Mouse (Mus musculus) midbrain, embryonic 10.5 days (tissue): ENCODE measurements at regions not wholly inside any gene's neighbourhood (a gene's known extent, or its start where the extent isn't known, plus 50 kb on each side); places are given as distances from the start of the nearest gene placed in this dataset.
A peak's percentile ranks its signal among the peaks of the same experiment; 100 is the strongest.

Experiments
- DNase-seq: peaks from one replicate; pipeline ENCODE4 v3.0.0-alpha.2; 2017; ENCODE audit warnings: low spot score
- H3K27ac ChIP-seq: fragments of 300-500 bp; sonication (generic); replicated peaks from 2 replicates; pipeline ENCODE4 v1.5.1; 2016; ENCODE audit warnings: mild to moderate bottlenecking
- H3K27me3 ChIP-seq: fragments of 300-500 bp; sonication (generic); 2 replicates; pipeline ENCODE4 v1.6.1; 2016; ENCODE audit warnings: low read depth, mild to moderate bottlenecking; ENCODE audit not compliant: poor library complexity, severe bottlenecking
- H3K36me3 ChIP-seq: fragments of 300-500 bp; sonication (generic); 2 replicates; pipeline ENCODE4 v1.6.1; 2016; ENCODE audit warnings: mild to moderate bottlenecking, moderate library complexity
- H3K4me1 ChIP-seq: fragments of 300-500 bp; sonication (generic); 2 replicates; pipeline ENCODE4 v1.6.1; 2016
- H3K4me3 ChIP-seq: fragments of 300-500 bp; sonication (generic); 2 replicates; pipeline ENCODE4 v1.5.1; 2016; ENCODE audit warnings: mild to moderate bottlenecking, moderate library complexity
- H3K9me3 ChIP-seq: fragments of 300-500 bp; sonication (generic); replicated peaks from 2 replicates; pipeline ENCODE4 v1.6.1; 2016; ENCODE audit warnings: mild to moderate bottlenecking
- WGBS: fragments of 180-500 bp; shearing (Covaris S2); methylation state at CpG from one replicate; pipeline ENCODE4 v1.1.7; 2016; 5-methylcytosine and 5-hydroxymethylcytosine counted together

DNA sequence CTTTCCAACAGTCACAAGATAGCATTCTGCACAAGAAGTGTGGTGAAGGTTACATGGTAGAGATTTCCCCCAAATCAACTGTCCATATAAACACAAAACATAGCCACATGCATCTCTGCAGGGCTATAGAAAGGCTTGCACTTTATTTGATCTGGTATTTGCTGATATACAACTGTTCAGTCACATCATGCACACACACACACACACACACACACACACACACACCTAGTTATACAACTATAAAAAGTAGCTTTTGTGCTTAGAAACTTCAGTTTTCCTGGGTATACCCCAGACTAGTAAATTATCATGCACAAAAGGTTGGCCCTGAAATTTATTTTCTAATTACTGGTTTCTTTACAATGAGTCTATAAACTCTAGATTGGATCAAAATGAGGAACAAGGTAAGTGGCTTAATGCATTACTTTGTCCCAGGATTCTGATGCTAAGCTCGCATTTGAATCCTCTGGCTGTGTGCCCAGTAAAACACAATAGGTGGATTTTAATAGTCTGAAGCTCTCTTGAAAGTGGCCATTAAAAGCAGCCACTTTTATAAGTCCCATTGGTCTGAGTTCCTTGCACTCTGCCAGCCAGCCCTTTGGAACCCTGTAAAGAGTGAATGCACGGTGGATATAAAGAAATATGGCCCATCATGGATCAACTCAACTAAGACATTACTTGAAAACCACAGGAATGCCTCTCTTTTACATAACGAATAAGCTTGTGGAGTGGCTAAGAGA, 166.2 kb upstream of the Adamts5 start:
- DNase-seq: no peak
- Histone ChIP-seq H3K36me3 (no peaks in the 10 kb centered on the region), H3K27ac (no peak overlapping the region), H3K4me1 (peaks cover 12% of the 10 kb centered on the region), H3K27me3 (no peaks in the 10 kb centered on the region), H3K4me3 (no peak overlapping the region), H3K9me3 (no peaks in the 10 kb centered on the region)
- 52% methylated on average over 3 of the region's 3 CpGs for whole genome bisulfite sequencing

DNA sequence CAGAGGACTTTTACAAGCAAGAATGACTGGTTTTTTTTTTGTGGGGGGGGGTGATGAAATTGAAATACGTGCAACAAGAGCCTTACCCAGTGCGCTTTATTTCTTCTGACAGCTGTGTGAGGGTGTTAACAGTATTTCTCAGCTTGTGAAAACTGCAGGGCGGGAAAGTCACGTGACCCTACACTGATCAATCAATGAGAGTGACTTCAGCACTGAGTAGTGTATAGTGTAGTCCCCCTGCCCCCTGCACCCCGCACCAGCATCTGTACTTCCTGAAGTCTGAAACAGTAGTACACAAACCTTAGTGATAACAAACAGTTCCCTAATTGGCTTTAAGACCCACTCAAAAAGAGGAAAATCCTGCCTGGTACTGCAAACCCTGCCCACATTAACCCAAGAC, 158.5 kb upstream of the Adamts5 start:
- H3K27me3 ChIP-seq: no peaks in the 10 kb centered on the region
- H3K4me3 ChIP-seq: no peak overlapping the region
- DNase-seq: no peak
- no peaks in the 10 kb centered on the region for H3K36me3 ChIP-seq
- 95% methylated on average over 5 of the region's 5 CpGs for WGBS
- no peaks in the 10 kb centered on the region for H3K9me3 ChIP-seq
- H3K4me1 ChIP-seq: no peaks in the 10 kb centered on the region
- no peak overlapping the region for H3K27ac ChIP-seq

DNA sequence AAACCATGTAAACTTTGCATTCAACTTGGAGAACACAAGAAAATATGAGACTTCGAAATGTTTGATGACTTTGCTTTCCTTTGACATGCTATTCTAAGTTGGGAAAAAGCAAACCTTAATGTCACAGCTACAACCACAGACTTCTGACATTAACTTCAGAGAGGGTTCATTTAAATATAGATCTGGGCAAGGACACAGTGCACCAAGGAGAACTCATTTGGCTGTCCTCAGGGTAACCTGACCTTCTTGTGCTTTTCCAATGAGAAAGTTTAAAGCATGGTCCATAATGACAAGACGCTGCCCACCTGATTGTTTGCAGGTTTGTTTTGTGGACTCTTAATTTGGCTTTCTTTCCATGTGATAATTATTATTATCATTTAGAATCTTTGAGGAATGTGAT, 143.1 kb upstream of the Adamts5 start:
- 88% methylated on average over 2 of the region's 2 CpGs for WGBS
- Histone ChIP-seq H3K9me3 (no peaks in the 10 kb centered on the region), H3K4me3 (no peak overlapping the region), H3K27ac (no peak overlapping the region), H3K27me3 (no peaks in the 10 kb centered on the region), H3K36me3 (no peaks in the 10 kb centered on the region), H3K4me1 (no peaks in the 10 kb centered on the region)
- DNase-seq: no peak

DNA sequence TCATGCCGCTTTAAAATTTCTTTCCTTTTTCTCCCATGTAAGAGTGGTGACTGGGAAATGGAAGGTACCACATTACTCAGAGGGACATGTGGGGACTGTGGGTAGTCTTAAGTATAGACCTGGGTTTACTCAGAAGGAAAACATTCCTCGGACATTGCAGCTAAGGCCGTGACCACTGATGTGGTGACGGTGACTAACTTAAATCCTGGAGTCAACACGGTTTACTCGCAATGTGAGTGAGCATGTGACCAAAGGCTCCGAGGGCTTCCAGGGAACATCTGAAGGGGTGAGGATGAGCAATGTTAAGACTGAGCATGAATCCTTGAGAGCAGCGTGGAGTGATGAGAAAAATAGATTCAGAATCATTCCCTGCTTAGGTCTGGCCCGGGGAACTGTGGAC, 133.1 kb upstream of the Adamts5 start:
- Histone ChIP-seq H3K27me3 (no peaks in the 10 kb centered on the region), H3K9me3 (no peaks in the 10 kb centered on the region), H3K4me3 (no peak overlapping the region), H3K4me1 (no peaks in the 10 kb centered on the region), H3K27ac (no peak overlapping the region), H3K36me3 (no peaks in the 10 kb centered on the region)
- WGBS: 88% methylated on average over 9 of the region's 9 CpGs
- no peak for DNase-seq

DNA sequence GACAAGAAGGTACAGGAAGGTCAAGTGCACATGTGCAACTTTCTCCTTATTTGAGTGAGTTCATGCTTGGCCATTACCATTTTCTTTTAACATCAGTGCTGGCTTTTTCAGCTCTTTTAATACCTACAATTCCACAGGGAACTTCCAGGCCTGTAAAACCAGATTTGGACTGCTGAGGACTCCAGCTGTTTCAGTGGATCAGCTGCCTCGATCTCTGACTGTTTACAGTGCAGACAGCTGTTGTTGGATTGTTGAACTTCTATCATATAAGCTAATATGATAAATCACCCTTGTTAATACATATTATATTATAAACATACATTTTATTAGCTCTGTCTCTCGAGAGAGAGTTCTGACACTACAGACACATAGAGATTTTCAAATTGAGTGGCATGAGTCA, 126.1 kb upstream of the Adamts5 start:
- DNase-seq: no peak
- no peaks in the 10 kb centered on the region for H3K4me1 ChIP-seq
- no peaks in the 10 kb centered on the region for H3K36me3 ChIP-seq
- H3K27ac ChIP-seq: no peak overlapping the region
- H3K27me3 ChIP-seq: no peaks in the 10 kb centered on the region
- 73% methylated on average over 2 of the region's 2 CpGs for WGBS
- no peaks in the 10 kb centered on the region for H3K9me3 ChIP-seq
- H3K4me3 ChIP-seq: no peak overlapping the region

DNA sequence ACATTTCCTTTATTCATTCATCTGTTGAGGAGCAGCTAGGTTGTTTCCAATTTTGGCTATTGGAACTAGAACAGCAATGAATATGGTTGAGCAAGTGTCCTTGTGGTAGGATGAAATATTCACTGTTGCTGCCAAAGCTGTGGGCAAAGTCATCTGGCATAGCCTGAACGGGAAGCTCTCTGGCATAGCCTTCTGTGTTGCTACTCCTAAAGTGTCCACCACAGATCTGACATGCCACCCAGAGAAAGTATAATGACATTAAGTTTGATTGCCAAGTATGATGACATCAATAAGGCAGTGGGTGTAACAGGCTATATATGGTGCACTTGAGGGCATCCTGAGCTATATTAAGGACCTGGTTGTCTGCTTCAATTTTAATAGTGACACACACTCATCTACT, 113.7 kb upstream of the Adamts5 start:
- 93% methylated on average over 1 of the region's 1 CpGs for WGBS
- H3K4me3 ChIP-seq: no peak overlapping the region
- no peak for DNase-seq

DNA sequence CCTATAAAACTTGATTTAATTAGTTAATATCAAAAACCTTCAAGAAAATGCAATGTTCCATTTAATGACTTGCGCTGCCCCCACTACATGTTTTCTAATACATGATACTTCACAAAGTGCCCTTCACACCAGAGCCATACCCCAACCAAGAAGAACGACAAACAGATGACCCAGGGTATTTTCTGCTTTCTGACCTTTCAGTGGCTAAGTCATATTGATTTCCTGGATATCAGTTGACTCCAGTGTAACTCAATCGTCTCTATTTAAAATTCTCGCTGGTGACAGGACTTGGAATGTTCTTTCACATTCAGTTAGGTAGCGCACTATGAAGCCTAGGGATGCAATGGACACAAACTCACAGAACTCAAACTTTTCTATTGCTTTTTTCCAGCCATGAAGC, 109.4 kb upstream of the Adamts5 start:
- H3K27me3 ChIP-seq: no peaks in the 10 kb centered on the region
- peaks cover 10% of the 10 kb centered on the region for H3K4me1 ChIP-seq
- no peaks in the 10 kb centered on the region for H3K36me3 ChIP-seq
- DNase-seq: no peak
- H3K9me3 ChIP-seq: no peaks in the 10 kb centered on the region
- H3K4me3 ChIP-seq: no peak overlapping the region
- H3K27ac ChIP-seq: no peak overlapping the region
- WGBS: 75% methylated on average over 5 of the region's 5 CpGs

More for the DNA sequence above, 113.7 kb upstream of the Adamts5 start:
- no peaks in the 10 kb centered on the region for H3K36me3 ChIP-seq
- no peaks in the 10 kb centered on the region for H3K4me1 ChIP-seq
- no peaks in the 10 kb centered on the region for H3K9me3 ChIP-seq
- no peak overlapping the region for H3K27ac ChIP-seq
- no peaks in the 10 kb centered on the region for H3K27me3 ChIP-seq

DNA sequence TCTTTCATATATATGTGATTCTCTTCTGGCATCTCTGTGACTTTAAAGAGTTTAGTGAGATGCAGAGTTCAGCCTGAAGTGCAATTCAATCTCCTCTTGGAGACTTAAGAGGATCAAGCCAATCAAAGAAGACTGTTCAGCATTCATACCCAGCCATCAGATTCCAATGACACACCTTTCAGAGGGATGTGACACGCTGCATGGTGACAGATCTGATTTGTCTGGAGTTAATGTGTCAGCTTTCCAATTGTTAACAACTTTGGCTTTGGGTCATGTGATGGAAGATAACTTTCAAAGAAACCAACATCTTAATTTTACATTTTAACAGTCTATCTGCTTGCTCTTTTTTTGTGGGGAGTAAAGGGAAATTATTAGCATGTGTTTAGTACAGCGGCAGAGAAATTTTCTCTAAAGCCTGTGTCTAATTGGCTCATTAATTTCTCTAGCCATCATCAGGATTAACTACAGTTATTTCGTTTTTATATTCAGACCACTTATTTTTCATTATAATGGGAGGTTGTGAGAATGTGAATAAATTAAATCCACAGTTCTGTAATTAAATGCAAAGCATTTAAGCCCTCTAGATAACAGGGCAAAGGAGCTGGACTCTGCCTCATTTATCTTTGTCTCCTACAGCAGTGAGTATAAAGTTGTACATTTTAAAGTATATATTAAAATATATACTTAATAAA, 108.2 kb upstream of the Adamts5 start:
- no peak overlapping the region for H3K4me3 ChIP-seq
- H3K36me3 ChIP-seq: no peaks in the 10 kb centered on the region
- whole genome bisulfite sequencing: 57% methylated on average over 3 of the region's 3 CpGs
- no peak overlapping the region for H3K27ac ChIP-seq
- peaks cover 10% of the 10 kb centered on the region for H3K4me1 ChIP-seq
- no peaks in the 10 kb centered on the region for H3K9me3 ChIP-seq
- no peaks in the 10 kb centered on the region for H3K27me3 ChIP-seq
- DNase-seq: no peak

DNA sequence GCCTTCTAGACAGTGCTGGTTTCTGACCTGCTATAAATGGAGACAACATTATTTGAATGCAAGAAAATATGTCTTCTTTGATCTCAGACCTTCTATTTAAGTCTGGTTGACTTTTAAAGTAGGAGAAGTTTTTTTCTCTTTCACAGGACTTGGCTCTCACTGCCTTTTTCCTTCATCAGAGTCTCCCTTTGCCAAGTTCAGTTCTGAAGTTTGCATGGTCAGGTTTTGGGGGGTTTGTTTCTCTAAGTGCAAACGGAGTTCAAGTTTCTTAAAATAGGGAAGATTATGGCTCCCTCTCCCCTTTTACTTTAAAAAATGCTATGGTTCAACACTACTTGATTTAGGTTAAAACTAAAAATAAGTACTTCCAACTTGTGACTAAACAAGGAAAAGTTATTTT, 106.2 kb upstream of the Adamts5 start:
- no peaks in the 10 kb centered on the region for H3K9me3 ChIP-seq
- no peak for DNase-seq
- H3K27ac ChIP-seq: no peak overlapping the region
- H3K27me3 ChIP-seq: no peaks in the 10 kb centered on the region
- peaks cover 10% of the 10 kb centered on the region for H3K4me1 ChIP-seq
- WGBS: 89% methylated on average over 1 of the region's 1 CpGs
- no peaks in the 10 kb centered on the region for H3K36me3 ChIP-seq
- no peak overlapping the region for H3K4me3 ChIP-seq

DNA sequence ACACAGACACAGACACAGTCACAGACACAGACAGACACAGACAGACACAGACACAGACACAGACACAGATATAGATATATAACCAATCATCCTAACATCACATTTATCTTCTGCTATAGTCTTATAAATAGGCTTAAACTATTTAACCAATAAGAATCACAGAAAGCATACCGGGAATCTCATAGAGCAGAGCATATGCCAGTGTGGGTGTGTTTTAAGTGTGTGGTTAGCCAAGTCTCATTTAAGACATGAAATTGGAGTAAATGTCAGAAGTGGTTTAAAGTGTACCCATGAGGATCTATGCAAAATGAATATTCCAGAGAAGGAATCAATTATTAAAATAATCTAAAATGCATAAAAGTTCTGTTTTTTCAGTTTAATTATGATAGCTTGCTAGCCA, 99.2 kb upstream of the Adamts5 start:
- Histone ChIP-seq H3K36me3 (no peaks in the 10 kb centered on the region), H3K4me1 (no peaks in the 10 kb centered on the region), H3K4me3 (no peak overlapping the region), H3K27ac (no peak overlapping the region), H3K27me3 (no peaks in the 10 kb centered on the region), H3K9me3 (no peaks in the 10 kb centered on the region)
- 91% methylated on average over 1 of the region's 1 CpGs for WGBS
- no peak for DNase-seq

DNA sequence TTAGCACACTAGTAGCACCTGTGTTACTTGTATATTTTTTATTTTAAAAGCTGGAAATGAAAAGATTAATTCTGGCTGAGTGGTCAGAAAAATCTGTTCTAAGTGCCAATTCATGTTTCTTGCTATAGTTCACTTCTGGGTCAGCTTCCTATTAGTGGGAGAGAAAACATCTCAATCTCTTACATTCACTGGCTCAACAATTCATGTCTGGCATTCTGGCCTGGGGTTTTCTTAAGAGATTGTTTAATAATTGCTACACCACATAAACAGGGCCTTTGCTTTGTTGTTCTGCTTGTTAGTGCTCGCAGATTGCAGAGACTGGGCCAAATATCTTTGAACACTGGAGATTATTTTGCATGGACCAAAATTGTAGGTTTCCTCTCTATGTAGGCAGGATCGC, 84.2 kb upstream of the Adamts5 start:
- DNase-seq: no peak
- no peak overlapping the region for H3K27ac ChIP-seq
- no peaks in the 10 kb centered on the region for H3K27me3 ChIP-seq
- H3K36me3 ChIP-seq: no peaks in the 10 kb centered on the region
- H3K4me3 ChIP-seq: no peak overlapping the region
- no peaks in the 10 kb centered on the region for H3K4me1 ChIP-seq
- no peaks in the 10 kb centered on the region for H3K9me3 ChIP-seq
- 85% methylated on average over 2 of the region's 2 CpGs for WGBS

DNA sequence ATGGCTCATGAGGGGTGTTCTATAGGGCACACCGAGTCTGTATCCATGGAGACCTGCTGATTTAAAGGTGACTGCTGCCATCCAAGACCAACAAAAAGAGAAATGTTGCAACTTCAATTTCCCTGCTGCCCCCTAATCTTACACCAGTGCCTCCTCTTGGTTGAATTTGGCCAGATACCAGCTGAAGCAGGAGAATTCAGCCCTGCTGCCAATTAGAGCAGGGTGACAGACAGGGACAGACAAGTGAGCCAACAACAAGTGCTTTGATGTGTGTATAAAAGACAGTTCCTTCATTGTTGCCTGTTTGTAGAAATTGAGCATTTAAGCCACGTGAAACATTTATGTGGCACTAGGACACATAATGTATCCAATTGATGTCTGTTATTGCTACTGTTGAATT, 75.5 kb upstream of the Adamts5 start:
- H3K4me1 ChIP-seq: no peaks in the 10 kb centered on the region
- no peaks in the 10 kb centered on the region for H3K36me3 ChIP-seq
- no peak overlapping the region for H3K27ac ChIP-seq
- H3K27me3 ChIP-seq: peaks cover 3% of the 10 kb centered on the region; the same call in 1 of the 2 replicates
- no peak overlapping the region for H3K4me3 ChIP-seq
- no peaks in the 10 kb centered on the region for H3K9me3 ChIP-seq
- WGBS: 77% methylated on average over 2 of the region's 2 CpGs
- no peak for DNase-seq

DNA sequence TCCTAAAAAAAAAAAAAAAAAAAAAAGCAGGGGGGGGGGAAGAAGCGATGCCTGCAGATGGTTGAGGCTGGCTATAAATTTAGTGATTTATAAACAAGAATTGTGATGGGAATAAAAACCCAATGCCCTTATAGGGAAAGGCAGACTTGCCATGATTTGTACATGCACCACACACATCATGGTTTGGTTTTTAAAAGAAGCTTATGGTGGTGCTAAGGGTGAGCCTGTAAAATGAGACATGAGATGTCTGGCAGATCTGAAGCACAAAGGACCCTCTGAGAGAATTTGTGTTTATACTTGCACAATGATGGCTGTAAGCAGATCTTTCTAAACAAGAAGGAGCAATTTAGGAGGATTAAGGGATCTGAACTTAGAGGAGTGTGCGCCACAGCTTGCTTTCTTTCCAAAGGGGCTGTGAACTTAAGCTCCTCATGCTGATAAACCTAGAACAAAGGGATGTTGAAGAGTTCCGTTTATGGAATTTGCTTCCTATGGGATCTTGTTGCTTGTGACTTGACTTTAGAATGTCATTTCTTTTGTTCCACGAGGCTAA, 65.3 kb upstream of the Adamts5 start:
- peaks cover 44% of the 10 kb centered on the region for H3K4me1 ChIP-seq
- 19% methylated on average over 4 of the region's 4 CpGs for WGBS
- H3K9me3 ChIP-seq: no peaks in the 10 kb centered on the region
- H3K4me3 ChIP-seq: no peak overlapping the region
- H3K36me3 ChIP-seq: no peaks in the 10 kb centered on the region
- peak; percentile 23 for DNase-seq
- H3K27me3 ChIP-seq: peaks cover 71% of the 10 kb centered on the region
- no peak overlapping the region for H3K27ac ChIP-seq
